Mouse (Mus musculus) central nervous system, embryonic 14 days (tissue): ENCODE results near the gene Alg11. TPM values are rescaled to one million over a fixed set of nuclear protein-coding genes. Genes with fewer than 3 reads are reported as not detected.

Source experiments
- polyA plus RNA-seq: library from polyadenylated mRNA; depleted of rRNA; stranded (reverse); fragments of >200 nt; gene quantifications from 2 replicates; pipeline ENCODE4 v1.2.3, GENCODE M21; 2012; rRNA removed

Gene Alg11
- polyA plus RNA-seq = 9.7 TPM in 2 replicates

GRCm38 (mm10) chr8:22060446-22060889 lies at the start of gene Alg11:
Alg11 (plus strand) TSS chr8:22060721.

DNA sequence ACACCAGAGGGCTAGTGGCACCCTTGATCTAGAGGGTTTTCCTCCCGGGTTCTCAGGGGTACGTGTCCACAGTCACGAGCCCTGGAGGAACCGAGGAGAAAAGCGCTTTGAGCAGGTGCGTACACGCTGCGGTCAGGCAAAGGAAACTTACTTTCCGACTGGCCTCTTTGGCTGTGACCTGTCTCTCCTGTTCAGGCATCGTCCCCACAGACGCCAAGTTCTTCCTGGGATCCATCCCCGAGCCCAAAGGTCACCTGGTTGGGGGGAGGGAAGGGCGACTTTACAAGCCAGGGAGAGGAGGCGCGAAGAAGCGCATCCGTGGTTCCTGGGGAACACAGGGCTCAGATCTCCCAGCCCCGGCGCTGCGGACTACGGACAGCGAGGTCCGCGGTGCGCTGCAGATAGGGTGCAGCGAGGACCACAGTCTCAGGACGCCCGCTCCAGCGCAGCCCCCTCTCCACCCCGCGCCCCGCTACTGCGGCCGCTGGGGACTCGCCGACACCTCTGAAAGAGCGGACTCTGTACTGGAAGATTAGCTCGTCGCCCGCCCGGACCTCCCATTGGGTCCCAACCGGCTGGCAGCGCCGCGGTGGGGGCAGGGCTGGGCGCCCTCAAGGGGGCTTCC lies 588 bp upstream of the Alg11 start, which contains the start of gene Atp7b:
Atp7b (minus strand) TSS at position 485 of the 625 bp plus-strand sequence.

Other genes with a start within 250 kb of the Alg11 start
- gene Defb50, start 237.2 kb upstream of the Alg11 start, polyA plus RNA-seq = not detected in 2 replicates
- gene Defb2, start 220.8 kb upstream of the Alg11 start, polyA plus RNA-seq = not detected in 2 replicates
- 0.50 TPM in 1 of 2 replicates, not detected in the other for gene Defb10, start 201.8 kb upstream of the Alg11 start, polyA plus RNA-seq
- not detected in 2 replicates for gene Defb9, start 175.3 kb upstream of the Alg11 start, polyA plus RNA-seq
- gene Defb11, start 154.3 kb upstream of the Alg11 start, polyA plus RNA-seq = 12.3 and 15.2 TPM in 2 replicates
- not detected in 2 replicates for gene Defb15, start 128.0 kb upstream of the Alg11 start, polyA plus RNA-seq
- gene Defb35, start 122.4 kb upstream of the Alg11 start, polyA plus RNA-seq = not detected in 2 replicates
- not detected in 2 replicates for gene Defb13, start 114.0 kb upstream of the Alg11 start, polyA plus RNA-seq
- not detected in 2 replicates for gene Fam90a1a, start 102.0 kb upstream of the Alg11 start, polyA plus RNA-seq
- not detected in 2 replicates for gene Ccdc70, start 90.9 kb upstream of the Alg11 start, polyA plus RNA-seq
- gene Atp7b, start 416 bp upstream of the Alg11 start, polyA plus RNA-seq = 2.2 TPM in 2 replicates
- gene Nek5, start 64.3 kb downstream of the Alg11 start, polyA plus RNA-seq = 0.74 and 0.86 TPM in 2 replicates
- 9.0 and 9.9 TPM in 2 replicates for gene Nek3, start 105.7 kb downstream of the Alg11 start, polyA plus RNA-seq
- 24.6 and 31.2 TPM in 2 replicates for gene Ckap2, start 125.1 kb downstream of the Alg11 start, polyA plus RNA-seq
- 26.8 and 26.9 TPM in 2 replicates for gene Vps36, start 132.1 kb downstream of the Alg11 start, polyA plus RNA-seq
- gene Thsd1, start 166.6 kb downstream of the Alg11 start, polyA plus RNA-seq = 7.4 and 8.2 TPM in 2 replicates
- gene Tpte, start 222.7 kb downstream of the Alg11 start, polyA plus RNA-seq = not detected in 2 replicates